Mouse (Mus musculus): ENCODE measurements around the gene Lhpp.

DNA sequence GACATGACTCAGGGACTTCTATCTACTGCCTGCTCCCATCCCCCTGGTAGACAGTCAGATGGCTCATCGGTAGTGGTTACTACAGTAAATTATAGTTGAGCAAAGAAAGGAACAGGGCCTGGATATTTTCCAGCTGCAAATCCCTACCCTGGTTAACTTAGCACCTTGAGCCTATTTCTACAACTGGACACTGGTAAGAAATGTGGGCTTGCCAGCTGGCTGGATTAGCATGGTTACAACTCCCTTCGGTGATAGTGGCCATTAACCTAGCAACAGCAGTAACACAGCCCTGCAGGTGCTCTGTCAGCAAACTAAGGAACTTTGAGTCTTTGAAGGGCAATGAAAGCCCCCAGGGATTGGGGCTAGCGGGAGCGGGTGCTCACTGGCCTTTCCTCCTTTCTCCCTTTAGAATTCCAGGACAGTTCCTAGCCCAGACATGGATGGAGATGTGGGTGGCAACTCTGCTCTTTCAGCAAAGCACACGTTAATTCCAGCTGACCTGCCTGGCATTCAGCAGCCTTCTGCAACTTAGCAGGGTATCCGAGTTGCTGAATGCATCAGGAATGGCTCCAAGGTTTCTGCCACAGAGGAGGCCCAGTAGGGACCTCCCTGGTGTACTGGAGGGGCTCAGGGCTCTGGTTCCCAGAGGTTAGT, 121.8 kb downstream of the Lhpp start:
- no peak for TF ChIP-seq CTCF (IDR thresholded peaks at IDR 0.05; ENCODE audit: extremely low read depth, insufficient read depth, low read length)
- TF ChIP-seq POLR2A (IDR thresholded peaks at IDR 0.05; ENCODE audit: extremely low read depth, insufficient read depth, low read length), result no peak
